Mouse (Mus musculus) urinary bladder, postnatal 10 days (tissue): ENCODE data around the gene Ntpcr.

Experiments
- DNase-seq: peaks from one replicate; pipeline ENCODE4 v3.0.0; 2022; ENCODE audit warnings: low spot score

The Ntpcr gene

GRCm38 (mm10) chr8:125725037-125725820 is 4.5 kb upstream of the Ntpcr start:
- DNase-seq, result no peak

- DNase-seq, result no peak
Observed at GRCm38 (mm10) chr8:125726143-125726542, 3.6 kb upstream of the Ntpcr start.

GRCm38 (mm10) chr8:125726986-125727385 is 2.8 kb upstream of the Ntpcr start:
- no peak for DNase-seq

GRCm38 (mm10) chr8:125727797-125728196 is 2.0 kb upstream of the Ntpcr start:
- DNase-seq, result no peak

- peak; percentile 49 for DNase-seq
Observed at GRCm38 (mm10) chr8:125733964-125734956, 4.5 kb downstream of the Ntpcr start.

GRCm38 (mm10) chr8:125738956-125739355 is 9.2 kb downstream of the Ntpcr start:
- DNase-seq, result no peak

- no peak for DNase-seq
Observed at GRCm38 (mm10) chr8:125740655-125741054, 10.9 kb downstream of the Ntpcr start.

GRCm38 (mm10) chr8:125741377-125741776 is 11.6 kb downstream of the Ntpcr start:
- DNase-seq, result no peak

GRCm38 (mm10) chr8:125741855-125742254 is 12.1 kb downstream of the Ntpcr start:
- DNase-seq, result no peak

- DNase-seq, result no peak
Observed at GRCm38 (mm10) chr8:125742406-125742805, 12.6 kb downstream of the Ntpcr start.

- DNase-seq, result no peak
Observed at GRCm38 (mm10) chr8:125744914-125745576, 15.3 kb downstream of the Ntpcr start.

- DNase-seq, result no peak
Observed at GRCm38 (mm10) chr8:125747390-125747789, 17.6 kb downstream of the Ntpcr start.

GRCm38 (mm10) chr8:125750846-125751245 is 21.1 kb downstream of the Ntpcr start:
- DNase-seq, result no peak

GRCm38 (mm10) chr8:125755896-125756295 is 26.1 kb downstream of the Ntpcr start:
- no peak for DNase-seq

GRCm38 (mm10) chr8:125756391-125757105 is 26.8 kb downstream of the Ntpcr start:
- DNase-seq, result no peak

GRCm38 (mm10) chr8:125757106-125757496 is 27.3 kb downstream of the Ntpcr start:
- no peak for DNase-seq

- no peak for DNase-seq
Observed at GRCm38 (mm10) chr8:125759022-125759421, 29.3 kb downstream of the Ntpcr start.

- DNase-seq, result no peak
Observed at GRCm38 (mm10) chr8:125763066-125763786, 33.5 kb downstream of the Ntpcr start.

GRCm38 (mm10) chr8:125768079-125768478 is 38.3 kb downstream of the Ntpcr start:
- DNase-seq, result no peak

GRCm38 (mm10) chr8:125772300-125772699 is 42.5 kb downstream of the Ntpcr start:
- DNase-seq, result no peak

GRCm38 (mm10) chr8:125773281-125773803 is 43.6 kb downstream of the Ntpcr start:
- DNase-seq, result no peak
